Mouse (Mus musculus) hematopoietic stem cell, adult 5-6 weeks (primary cell): ENCODE measurements around the gene Vamp5. TPM values are rescaled to one million over a fixed set of nuclear protein-coding genes. Genes with fewer than 3 reads are reported as not detected.

Source experiments
- ATAC-seq, 2 experiments: fragments of 125-278 bp in 1 of 2; replicated peaks in 1 of 2; 2 replicates each; pipeline ENCODE4 v1.8.0; 2016 to 2017; ENCODE audit warnings: inconsistent platforms in 2 of 2, mild to moderate bottlenecking in 2 of 2, moderate number of reproducible peaks in 2 of 2, low read depth in 1 of 2, moderate TSS enrichment in 1 of 2; ENCODE audit not compliant: low FRiP score in 2 of 2, poor library complexity in 2 of 2, severe bottlenecking in 2 of 2, insufficient read depth in 1 of 2, low TSS enrichment in 1 of 2
- total RNA-seq: library from RNA; stranded (forward); fragments of 172-1452, 232-1000 nt; gene quantifications from 2 replicates; pipeline ENCODE4 v1.2.3, GENCODE M21; 2017

The Vamp5 gene
- total RNA-seq = 57.2 and 59.8 TPM in 2 replicates

DNA sequence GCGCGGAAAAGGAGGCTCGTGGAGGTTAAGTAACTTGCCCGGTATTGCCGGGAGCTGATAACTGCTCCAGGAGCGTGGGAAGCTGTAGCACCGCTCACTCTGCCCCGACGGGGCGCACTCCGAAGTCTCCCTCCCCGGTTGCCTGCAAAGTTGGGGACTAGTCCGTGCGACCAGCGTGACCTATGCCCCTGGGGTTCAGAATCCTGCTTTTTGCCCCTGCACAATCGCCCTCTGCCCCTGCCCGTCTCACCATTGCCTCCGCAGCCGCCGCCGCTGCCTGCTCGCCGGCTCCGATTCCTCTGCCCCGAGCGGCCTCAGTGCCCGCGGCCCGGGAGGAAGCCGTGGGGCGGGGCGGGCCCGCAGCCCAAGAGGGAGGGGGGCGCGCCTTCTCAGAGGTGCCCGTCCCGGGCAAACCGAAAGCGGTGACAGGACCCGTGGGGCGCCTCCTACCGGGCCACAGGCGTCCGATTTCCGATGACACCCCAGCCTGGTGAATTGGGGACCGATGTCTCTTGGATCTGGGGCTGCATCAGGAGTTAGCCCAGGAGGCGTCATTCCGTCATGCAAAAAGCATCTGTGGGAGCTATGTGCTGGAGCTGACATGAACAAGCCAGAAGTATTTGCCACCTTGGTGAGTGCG lies at the start of gene Vamp5:
Vamp5 (minus strand) TSS at position 338 of the 640 bp plus-strand sequence.
- peak; percentile 63 to 76 for ATAC-seq

DNA sequence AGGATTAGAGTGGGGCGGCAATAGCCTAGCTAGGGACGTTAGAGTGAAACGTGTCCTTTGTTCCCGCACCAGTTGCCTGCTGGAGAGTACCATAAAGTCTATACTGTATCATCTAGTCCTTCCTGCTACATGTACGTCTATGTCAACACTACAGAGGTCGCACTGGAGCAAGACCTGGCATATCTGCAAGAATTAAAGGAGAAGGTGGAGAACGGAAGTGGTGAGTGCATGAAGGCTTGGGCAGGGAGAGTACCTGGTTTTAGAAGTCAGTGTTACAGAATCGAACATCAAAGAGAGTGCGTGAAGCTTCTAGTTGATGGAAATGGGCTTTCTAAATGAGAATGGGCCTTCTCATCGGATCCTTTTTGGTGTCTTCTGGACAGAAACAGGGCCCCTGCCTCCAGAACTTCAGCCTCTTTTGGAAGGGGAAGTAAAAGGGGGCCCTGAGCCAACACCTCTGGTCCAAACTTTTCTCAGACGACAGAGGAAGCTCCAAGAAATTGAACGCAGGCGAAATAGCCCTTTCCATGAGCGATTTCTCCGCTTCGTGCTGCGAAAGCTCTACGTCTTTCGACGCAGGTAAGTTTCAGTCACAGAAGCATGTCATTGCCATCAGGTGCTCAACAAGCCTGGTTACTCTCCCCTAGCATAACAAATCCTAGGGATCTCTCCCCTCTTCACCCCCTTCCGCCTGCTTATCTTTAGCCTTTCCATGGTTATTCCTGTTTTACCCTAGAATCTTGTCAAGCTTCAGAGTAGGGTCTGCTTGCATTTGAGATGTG lies 49.0 kb upstream of the Vamp5 start:
- ATAC-seq = no peak

- peak; percentile 66 to 72 for ATAC-seq
Measured at GRCm38 (mm10) chr6:72428036-72428435, 47.8 kb upstream of the Vamp5 start.

DNA sequence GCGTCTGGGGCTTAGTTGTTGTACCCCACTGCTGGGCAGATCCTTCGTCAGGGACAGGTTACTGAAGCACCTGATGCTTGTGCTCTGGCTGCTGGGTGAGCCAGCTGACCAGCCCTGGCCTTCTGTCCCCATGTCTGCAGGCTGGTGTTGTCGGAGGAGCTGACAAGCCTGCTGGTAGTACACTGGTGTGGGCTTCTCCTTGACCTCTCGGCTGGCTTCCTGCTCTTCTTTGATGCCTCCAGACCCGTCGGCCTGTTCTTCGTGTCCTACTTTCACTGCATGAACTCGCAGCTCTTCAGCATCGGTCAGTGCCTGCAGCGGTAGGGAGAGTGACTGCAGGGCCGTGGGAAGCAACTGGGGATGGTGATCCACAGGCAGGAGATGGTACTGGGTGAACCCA lies 45.4 kb upstream of the Vamp5 start:
- ATAC-seq = no peak

- no peak for ATAC-seq
Measured at GRCm38 (mm10) chr6:72420901-72421300, 40.6 kb upstream of the Vamp5 start.

GRCm38 (mm10) chr6:72419806-72420205 lies 39.5 kb upstream of the Vamp5 start:
- no peak for ATAC-seq

- ATAC-seq = no peak
Measured at GRCm38 (mm10) chr6:72418279-72418678, 38.0 kb upstream of the Vamp5 start.

DNA sequence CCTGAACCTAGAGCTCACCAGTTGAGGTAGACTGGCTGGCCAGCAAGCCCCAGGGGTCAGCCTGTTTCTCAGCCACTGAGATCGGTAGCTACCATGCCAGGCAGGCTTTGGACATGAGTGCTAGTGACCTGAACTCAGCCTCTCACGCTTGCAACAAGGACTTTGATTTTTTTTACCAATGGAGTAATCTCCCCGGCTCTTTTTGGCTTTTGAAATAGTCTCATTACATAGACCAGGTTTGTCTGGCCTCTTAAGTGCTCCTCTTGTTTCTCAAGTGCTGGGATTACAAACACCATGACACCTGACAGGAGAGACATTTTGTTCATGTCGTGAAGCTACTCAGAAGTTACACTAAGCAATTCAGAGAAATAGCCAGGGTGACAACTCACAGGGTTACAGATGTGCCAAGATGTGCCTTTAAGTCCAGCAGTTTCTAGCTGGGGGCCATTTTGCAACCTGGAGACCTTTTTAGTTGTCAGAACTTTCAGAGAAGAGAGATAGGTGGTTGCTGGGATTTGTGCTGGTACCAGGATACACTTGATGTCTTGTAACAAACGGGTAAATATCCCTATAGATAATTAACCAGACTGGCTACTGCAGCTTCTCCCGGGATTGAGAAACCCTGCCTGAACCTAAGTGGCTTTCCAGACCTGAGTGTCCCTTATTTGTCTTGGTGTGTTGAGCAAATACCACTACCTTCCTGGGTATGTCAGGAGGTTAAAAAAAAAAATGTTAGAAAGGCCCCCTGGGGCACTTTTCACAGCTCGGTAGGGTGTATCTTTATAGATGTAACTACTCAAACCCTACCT lies 35.9 kb upstream of the Vamp5 start:
- ATAC-seq = no peak

DNA sequence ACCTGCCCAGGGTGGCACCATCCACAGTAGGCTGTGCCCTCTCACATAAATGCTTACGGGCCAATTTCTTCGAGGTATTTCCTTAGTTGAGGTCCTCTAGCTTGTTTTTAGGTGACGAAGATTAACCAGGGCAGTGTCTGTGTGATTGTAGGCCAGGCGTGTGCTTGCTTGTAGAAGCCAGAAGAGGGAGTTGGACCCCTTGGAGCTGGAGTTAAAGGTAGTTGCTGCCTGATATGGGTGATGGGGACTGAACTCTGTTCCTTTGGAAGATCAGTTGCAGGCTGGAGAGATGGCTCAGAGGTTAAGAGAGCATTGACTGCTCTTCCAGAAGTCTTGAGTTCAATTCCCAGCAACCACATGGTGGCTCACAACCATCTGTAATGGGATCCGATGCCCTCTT lies 34.9 kb upstream of the Vamp5 start:
- no peak for ATAC-seq

- peak; percentile 96 to 97 for ATAC-seq
Measured at GRCm38 (mm10) chr6:72414076-72414756, 33.9 kb upstream of the Vamp5 start, which contains the start of gene Ggcx. Gene Ggcx (plus strand): TSS chr6:72414308.

GRCm38 (mm10) chr6:72410518-72410917 lies 30.2 kb upstream of the Vamp5 start:
- peak; percentile 69 to 70 for ATAC-seq

- no peak for ATAC-seq
Measured at GRCm38 (mm10) chr6:72410003-72410402, 29.7 kb upstream of the Vamp5 start.

DNA sequence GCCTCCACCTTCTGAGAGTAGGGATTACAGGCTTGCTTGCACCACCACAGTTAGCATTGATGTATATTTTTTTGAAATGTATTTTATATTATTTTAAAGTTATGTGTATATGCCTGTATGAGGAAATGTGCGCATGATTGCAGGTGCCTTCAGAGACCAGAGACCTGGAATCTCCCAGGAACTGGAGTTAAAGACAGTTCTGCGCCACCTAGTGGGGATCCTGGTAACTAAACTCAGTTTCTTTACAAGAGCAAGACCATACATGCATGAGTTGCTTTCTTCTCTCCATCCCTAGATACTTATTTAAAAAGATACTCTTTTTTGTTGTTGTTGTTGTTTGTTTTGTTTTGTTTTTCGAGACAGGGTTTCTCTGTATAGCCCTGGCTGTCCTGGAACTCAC lies 29.3 kb upstream of the Vamp5 start:
- no peak for ATAC-seq

DNA sequence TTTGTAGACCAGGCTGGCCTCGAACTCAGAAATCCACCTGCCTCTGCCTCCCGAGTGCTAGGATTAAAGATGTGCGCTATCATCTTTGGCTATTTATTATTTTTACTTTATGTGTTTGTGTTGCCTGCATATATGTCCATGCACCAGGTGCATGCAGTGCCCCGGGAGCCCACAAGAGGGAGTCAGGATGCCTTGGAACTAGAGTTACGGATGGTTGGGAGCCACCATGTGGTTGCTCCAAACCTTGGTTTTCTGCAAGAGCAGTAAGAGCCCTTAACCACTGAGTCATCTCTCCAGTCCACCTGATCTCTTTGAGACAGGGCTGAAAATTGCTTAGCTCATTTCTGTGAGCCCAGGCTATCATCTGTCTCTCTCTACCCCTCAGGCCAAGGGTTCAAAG lies 26.9 kb upstream of the Vamp5 start:
- ATAC-seq = peak; percentile 91 to 92

- no peak for ATAC-seq
Measured at GRCm38 (mm10) chr6:72405356-72405755, 25.1 kb upstream of the Vamp5 start.

GRCm38 (mm10) chr6:72401875-72402274 lies 21.6 kb upstream of the Vamp5 start:
- peak; percentile 82 to 85 for ATAC-seq

GRCm38 (mm10) chr6:72399967-72400366 lies 19.7 kb upstream of the Vamp5 start:
- no peak for ATAC-seq
